Mouse (Mus musculus) v-Abl transformed pro-B cells (cell line): ENCODE results near the gene Psenen.

Source experiments
- in situ Hi-C, 2 experiments: fragments of 400-800 bp; cut with MboI; formaldehyde crosslinking; loops; one replicate each; pipeline ENCODE4 v1.15.1; 2025; ENCODE audit not compliant: unreplicated experiment in 2 of 2

Gene Psenen

GRCm38 (mm10) chr7:30589435-30590301, 26.2 kb upstream of the Psenen start:
- in situ Hi-C loops = no loop called here

DNA sequence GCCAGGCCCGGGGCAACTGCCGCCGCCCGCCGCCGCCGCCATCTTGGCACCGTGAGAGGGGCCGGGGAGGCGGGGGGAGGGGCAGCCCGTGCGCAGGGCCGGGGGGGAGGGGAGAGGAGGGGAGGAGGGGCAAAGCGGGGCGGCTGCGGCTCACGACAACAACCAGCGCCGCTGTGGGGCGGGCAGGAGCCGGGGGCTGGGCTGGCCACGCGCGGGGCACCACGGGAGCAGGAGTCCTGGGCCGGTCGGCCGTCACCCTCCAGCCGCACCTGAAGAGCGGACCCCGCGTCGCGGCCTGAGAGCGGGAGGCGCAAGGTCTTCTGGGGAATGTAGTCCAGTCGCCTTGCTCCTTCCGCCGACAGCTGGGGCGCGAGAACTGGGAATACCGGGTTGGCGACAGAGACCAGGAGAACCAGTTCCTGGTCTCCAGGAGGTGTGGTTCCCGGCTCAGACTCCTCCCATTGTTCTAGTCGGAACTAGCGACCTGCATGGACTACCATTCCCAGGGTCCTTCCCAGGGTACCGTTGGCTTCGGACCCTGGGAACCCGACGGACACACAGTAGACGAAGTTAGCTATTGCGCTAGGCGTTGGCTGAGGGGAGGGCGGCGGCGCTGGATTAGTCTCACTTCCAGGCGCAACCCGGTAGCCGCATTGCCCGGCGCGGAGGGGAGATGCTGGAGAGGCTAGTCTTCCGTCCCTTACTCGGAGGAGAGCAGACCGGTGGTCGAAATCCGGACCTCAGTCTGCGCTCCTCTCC, 25.4 kb upstream of the Psenen start, which contains the start of gene Kmt2b:
Gene Kmt2b (minus strand): TSS at position 51 of the 759 bp plus-strand sequence.
- in situ Hi-C loops = no loop called here

- in situ Hi-C loops = no loop called here
These were observed 24.6 kb upstream of the Psenen start for GRCm38 (mm10) chr7:30587842-30588667.

GRCm38 (mm10) chr7:30586455-30587020, 23.1 kb upstream of the Psenen start:
- in situ Hi-C loops = no loop called here

- in situ Hi-C loops = no loop called here
These were observed 21.7 kb upstream of the Psenen start for GRCm38 (mm10) chr7:30585170-30585569.

- in situ Hi-C loops = no loop called here
These were observed 20.9 kb upstream of the Psenen start for GRCm38 (mm10) chr7:30584339-30584738.

DNA sequence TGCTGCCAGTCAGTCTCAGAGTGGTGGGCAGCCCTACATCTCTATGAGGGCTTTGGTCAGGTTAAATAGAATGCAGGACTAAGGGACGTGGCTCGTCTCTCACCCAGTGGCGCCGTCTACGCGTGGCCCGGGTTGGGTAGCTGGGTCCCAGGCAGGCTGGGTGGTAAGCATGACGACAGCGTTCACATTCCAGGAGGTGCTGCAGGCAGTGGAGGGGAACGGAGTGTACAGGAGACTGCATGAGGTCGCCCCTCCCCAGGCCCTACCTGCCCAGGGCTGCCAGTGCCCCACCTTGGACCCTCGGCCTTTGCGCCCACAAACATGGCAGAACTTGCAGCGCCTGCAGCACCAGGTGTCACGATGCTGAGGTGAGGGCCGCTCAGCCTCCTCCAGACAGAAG, 18.1 kb upstream of the Psenen start:
- in situ Hi-C loops = no loop called here

DNA sequence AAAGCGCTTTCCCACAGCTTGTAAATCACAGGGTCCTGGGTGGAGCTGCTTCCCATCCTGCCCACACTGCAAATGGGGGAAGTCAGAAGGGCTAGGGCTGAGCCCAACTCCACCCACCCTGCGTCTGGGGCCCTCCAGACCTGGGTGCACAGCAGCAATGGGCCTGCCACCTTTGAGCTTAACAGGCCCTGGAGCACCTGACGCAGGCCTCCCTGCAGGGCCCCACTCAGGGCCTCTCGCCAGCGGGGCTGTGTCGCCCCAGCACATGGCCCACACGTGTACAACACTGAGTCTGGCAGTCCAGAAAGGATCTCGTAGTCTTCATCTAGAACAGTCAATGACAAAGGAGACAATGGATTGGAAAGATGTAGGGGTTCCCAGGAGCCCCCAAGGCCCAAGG, 16.5 kb upstream of the Psenen start:
- in situ Hi-C loops = no loop called here

DNA sequence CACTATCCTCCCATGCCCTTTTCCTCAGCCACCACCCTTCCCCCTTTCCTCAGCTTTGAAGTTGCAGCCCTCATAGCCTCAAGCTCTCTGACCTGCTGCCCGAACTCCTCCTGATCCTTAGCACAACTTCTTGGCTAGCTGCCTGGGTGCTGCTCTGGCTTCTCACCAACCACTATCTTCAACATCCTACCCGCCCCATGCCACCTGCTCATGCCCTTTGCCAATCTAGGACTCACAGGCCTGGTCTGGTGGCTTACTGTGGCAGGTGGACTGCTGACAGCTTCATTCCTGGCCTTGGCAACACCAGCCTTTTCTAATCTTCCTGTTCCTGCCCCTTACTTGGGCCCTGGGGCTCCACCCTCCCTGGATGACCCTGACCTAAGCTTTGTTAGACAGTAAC, 9.5 kb upstream of the Psenen start:
- in situ Hi-C loops = no loop called here

- in situ Hi-C loops = no loop called here
These were observed 9.0 kb upstream of the Psenen start for GRCm38 (mm10) chr7:30572389-30572788.

DNA sequence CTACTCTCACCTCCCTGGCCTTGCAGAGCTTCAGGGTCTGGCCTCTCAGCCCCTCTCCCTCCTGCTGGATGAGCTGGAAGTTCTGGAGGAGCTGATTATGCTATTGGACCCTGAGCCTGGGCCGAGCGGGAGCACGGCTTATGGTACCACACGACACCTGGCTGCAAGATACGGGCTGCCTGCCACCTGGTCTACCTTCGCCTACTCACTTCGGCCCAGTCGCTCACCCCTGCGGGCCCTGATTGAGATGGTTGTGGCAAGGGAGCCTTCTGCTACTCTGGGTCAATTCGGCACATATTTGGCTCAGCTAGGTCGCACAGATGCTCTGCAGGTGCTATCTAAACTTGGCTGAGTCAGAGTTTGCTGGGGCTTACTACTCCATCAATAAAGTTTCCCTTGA, 4.1 kb upstream of the Psenen start:
- in situ Hi-C loops = no loop called here

- in situ Hi-C loops = no loop called here
These were observed 2.6 kb upstream of the Psenen start for GRCm38 (mm10) chr7:30566033-30566432.

- in situ Hi-C loops = no loop called here
These were observed 1.6 kb upstream of the Psenen start, which contains the start of gene Igflr1 for GRCm38 (mm10) chr7:30564970-30565571. TSS of gene Igflr1 (plus strand) at chr7:30565427.

- in situ Hi-C loops = no loop called here
These were observed 466 bp upstream of the Psenen start for GRCm38 (mm10) chr7:30563906-30564280.

- in situ Hi-C loops = no loop called here
These were observed 806 bp downstream of the Psenen start for GRCm38 (mm10) chr7:30562526-30563116.

DNA sequence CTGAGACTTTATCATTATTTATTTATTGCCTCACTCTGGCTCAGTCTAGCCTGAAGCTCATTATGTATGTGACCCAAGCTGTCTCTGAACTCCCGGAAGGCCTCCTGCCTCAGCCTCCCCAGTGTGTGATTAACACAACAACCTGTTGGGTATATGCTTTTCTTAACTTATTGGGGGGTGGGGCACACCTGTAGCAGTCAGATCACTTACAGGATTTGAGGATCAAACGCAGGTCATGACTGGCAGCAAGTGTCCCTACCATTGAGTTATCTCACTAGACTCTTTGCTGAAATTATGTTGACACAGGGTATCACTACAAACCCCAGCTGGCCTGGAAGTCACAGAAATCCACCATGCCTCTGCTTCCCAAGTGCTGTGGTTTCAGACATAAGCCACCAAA, 3.1 kb downstream of the Psenen start:
- in situ Hi-C loops = no loop called here

DNA sequence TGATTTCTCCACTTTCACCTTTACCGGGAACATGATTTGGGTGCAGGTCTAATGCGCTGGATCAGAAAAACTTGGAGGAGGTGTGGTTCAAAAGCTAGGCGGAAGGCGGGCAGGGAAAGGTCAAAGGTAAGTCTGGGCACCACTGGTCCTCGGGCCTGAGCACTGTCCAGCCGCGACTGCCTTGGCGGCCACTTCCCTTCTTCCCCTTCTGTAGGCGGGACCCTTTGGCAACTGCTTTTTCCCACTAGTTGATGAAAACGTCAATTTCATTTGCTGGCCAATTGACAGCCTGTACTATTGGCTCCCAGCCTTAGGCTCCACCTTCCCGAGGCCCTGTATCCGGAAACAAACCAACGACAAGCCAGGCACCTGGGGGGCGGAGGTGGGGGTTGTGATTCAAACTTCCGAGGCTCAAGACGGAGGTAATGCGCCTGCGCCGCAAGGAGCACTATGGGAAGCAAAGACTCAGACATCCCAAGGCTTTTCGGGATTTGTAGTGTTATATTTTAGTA, 3.9 kb downstream of the Psenen start, which contains the start of gene Lin37:
Gene Lin37 (minus strand): TSS at position 396 of the 512 bp plus-strand sequence.
- in situ Hi-C loops = loop anchor here in 1 of 2 experiments (5.0 kb wide), 1 partner anchor 67 kb away; the partner anchor contains the start of gene Prodh2

DNA sequence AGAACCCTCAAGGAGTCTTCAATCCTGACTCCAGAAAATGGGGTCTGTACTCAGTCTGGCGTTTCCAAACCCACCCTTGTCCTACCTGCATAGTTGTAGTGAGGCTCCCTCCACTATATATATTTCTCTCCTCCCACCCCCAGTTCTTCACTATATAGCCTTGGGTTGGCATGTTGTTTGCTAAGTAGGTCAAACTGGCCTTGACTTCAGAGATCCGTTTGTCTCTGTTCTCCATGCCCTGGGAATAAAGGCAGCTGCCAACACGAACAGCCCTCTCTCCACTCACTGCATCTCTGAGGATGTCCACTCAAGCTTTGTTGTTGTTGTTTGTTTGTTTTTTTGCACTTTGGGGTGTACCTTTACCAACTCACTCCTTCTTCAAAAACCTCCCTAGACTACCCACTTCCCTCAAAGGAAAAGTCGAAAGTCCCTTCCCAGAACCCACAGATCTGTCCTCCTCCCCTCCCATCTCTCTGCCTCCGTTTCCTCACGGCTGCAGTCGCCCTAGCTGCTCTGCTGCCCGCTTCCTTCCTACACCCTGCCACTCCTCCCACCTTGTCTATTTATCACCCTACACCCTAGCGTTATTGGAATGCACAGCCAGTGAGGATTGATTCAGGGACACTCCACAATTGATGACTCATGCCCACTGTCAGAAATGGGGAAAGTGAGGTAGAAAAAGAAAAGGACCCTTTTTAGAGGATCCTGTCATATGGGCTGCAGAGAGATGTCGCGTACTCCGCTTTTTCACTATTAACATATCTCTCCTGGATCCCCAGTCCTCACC, 4.6 kb downstream of the Psenen start:
- in situ Hi-C loops = loop anchor here in 1 of 2 experiments (5.0 kb wide), 1 partner anchor 67 kb away; the partner anchor contains the start of gene Prodh2
